Mouse (Mus musculus): ENCODE data around the gene Pex19. TPM values are rescaled to one million over a fixed set of nuclear protein-coding genes. Genes with fewer than 3 reads are reported as not detected.

Gene Pex19
- total RNA-seq, 4 experiments from 2014 or later, result 108 to 144 (median 125) TPM

- no peak for DNase-seq (ENCODE audit: low spot score)
Measured at GRCm38 (mm10) chr1:172133535-172133934, 7.0 kb downstream of the Pex19 start.

- no peak for DNase-seq (ENCODE audit: low spot score)
Measured at GRCm38 (mm10) chr1:172134072-172134471, 7.5 kb downstream of the Pex19 start.

- no peak for DNase-seq (ENCODE audit: low spot score)
Measured at GRCm38 (mm10) chr1:172140160-172140559, 13.6 kb downstream of the Pex19 start.

GRCm38 (mm10) chr1:172140825-172141224 is 14.3 kb downstream of the Pex19 start:
- no peak for DNase-seq (ENCODE audit: low spot score)

GRCm38 (mm10) chr1:172141529-172141928 is 15.0 kb downstream of the Pex19 start:
- DNase-seq (ENCODE audit: low spot score), result no peak

GRCm38 (mm10) chr1:172143570-172143969 is 17.0 kb downstream of the Pex19 start:
- DNase-seq (ENCODE audit: low spot score), result peak; percentile 55

- peak; percentile 98 for DNase-seq (ENCODE audit: low spot score)
Measured at GRCm38 (mm10) chr1:172147835-172148278, 21.3 kb downstream of the Pex19 start, which contains the start of gene Dcaf8. TSS of gene Dcaf8 (plus strand) at chr1:172148084.

- peak; percentile 41 for DNase-seq (ENCODE audit: low spot score)
Measured at GRCm38 (mm10) chr1:172148279-172148954, 21.9 kb downstream of the Pex19 start.

GRCm38 (mm10) chr1:172148955-172149815 is 22.6 kb downstream of the Pex19 start:
- DNase-seq (ENCODE audit: low spot score), result no peak

GRCm38 (mm10) chr1:172154536-172154935 is 28.0 kb downstream of the Pex19 start:
- DNase-seq (ENCODE audit: low spot score), result no peak

GRCm38 (mm10) chr1:172155518-172155917 is 29.0 kb downstream of the Pex19 start:
- DNase-seq (ENCODE audit: low spot score), result no peak

- no peak for DNase-seq (ENCODE audit: low spot score)
Measured at GRCm38 (mm10) chr1:172159970-172160369, 33.4 kb downstream of the Pex19 start.

- no peak for DNase-seq (ENCODE audit: low spot score)
Measured at GRCm38 (mm10) chr1:172160508-172160907, 34.0 kb downstream of the Pex19 start.

GRCm38 (mm10) chr1:172162009-172162408 is 35.5 kb downstream of the Pex19 start:
- DNase-seq (ENCODE audit: low spot score), result peak; percentile 55

- no peak for DNase-seq (ENCODE audit: low spot score)
Measured at GRCm38 (mm10) chr1:172162959-172163358, 36.4 kb downstream of the Pex19 start.

- no peak for DNase-seq (ENCODE audit: low spot score)
Measured at GRCm38 (mm10) chr1:172167911-172168310, 41.4 kb downstream of the Pex19 start.

GRCm38 (mm10) chr1:172169809-172170208 is 43.3 kb downstream of the Pex19 start:
- no peak for DNase-seq (ENCODE audit: low spot score)

- no peak for DNase-seq (ENCODE audit: low spot score)
Measured at GRCm38 (mm10) chr1:172172381-172172780, 45.8 kb downstream of the Pex19 start.

- DNase-seq (ENCODE audit: low spot score), result no peak
Measured at GRCm38 (mm10) chr1:172173181-172173580, 46.6 kb downstream of the Pex19 start.

- no peak for DNase-seq (ENCODE audit: low spot score)
Measured at GRCm38 (mm10) chr1:172177791-172178190, 51.2 kb downstream of the Pex19 start.

GRCm38 (mm10) chr1:172179102-172179501 is 52.5 kb downstream of the Pex19 start:
- DNase-seq (ENCODE audit: low spot score), result no peak

GRCm38 (mm10) chr1:172180881-172181280 is 54.3 kb downstream of the Pex19 start:
- DNase-seq (ENCODE audit: low spot score), result no peak

- DNase-seq (ENCODE audit: low spot score), result no peak
Measured at GRCm38 (mm10) chr1:172181777-172182176, 55.2 kb downstream of the Pex19 start.

Data from heart, adult 8-10 months (tissue).